Mouse (Mus musculus): ENCODE measurements around the gene Sae1. TPM values are rescaled to one million over a fixed set of nuclear protein-coding genes. Genes with fewer than 3 reads are reported as not detected.

The Sae1 gene
- polyA plus RNA-seq, 2 experiments, result 55.6 to 89.3 TPM

- peak; percentile 24 for ATAC-seq (ENCODE audit: insufficient read depth)
- Histone ChIP-seq H3K27ac (peak overlapping the region; percentile 77), H3K4me1 (replicated peaks; ENCODE audit: control insufficient read depth in 2 of 2, insufficient read depth in 2 of 2, low read length in 1 of 2) (peaks cover 9 to 15% of the 10 kb centered on the region in 2 experiments), H3K27me3 (ENCODE audit: control insufficient read depth, insufficient read depth, low read length) (no peaks in the 10 kb centered on the region), H3K9ac (replicated peaks) (peak overlapping the region; percentile 53), H3K4me3 (ENCODE audit: insufficient read depth in 1 of 2, low read depth in 2 of 2, low read length in 2 of 2) (peak overlapping the region; percentile 63 to 84), H3K4me2 (ENCODE audit: low read depth) (peak overlapping the region; percentile 81), H3K36me3 (replicated peaks; ENCODE audit: control insufficient read depth, insufficient read depth, low read depth) (peaks cover 35% of the 10 kb centered on the region), H3K9me3 (ENCODE audit: control insufficient read depth, low read length) (no peaks in the 10 kb centered on the region)
- TF ChIP-seq EP300 (IDR thresholded peaks at IDR 0.05; ENCODE audit: low read depth), result no peak
- TF ChIP-seq CTCF (IDR thresholded peaks at IDR 0.05; ENCODE audit: low read depth), result no peak
- 1% methylated on average over 14 of the region's 14 CpGs for WGBS (ENCODE audit: insufficient replicate concordance)
- DNase-seq (ENCODE audit: low read depth in 3 of 3, low spot score in 3 of 3), result peak; percentile 57 to 62 (median 58)
Measured at GRCm38 (mm10) chr7:16285450-16286025, 102.1 kb downstream of the Sae1 start.

GRCm38 (mm10) chr7:16284904-16285303 is 102.7 kb downstream of the Sae1 start:
- DNase-seq (ENCODE audit: low read depth in 3 of 3, low spot score in 3 of 3) (no peak), ATAC-seq (ENCODE audit: insufficient read depth) (no peak)
- Histone ChIP-seq H3K36me3 (replicated peaks; ENCODE audit: control insufficient read depth, insufficient read depth, low read depth) (peaks cover 37% of the 10 kb centered on the region), H3K4me1 (replicated peaks; ENCODE audit: control insufficient read depth in 2 of 2, insufficient read depth in 2 of 2, low read length in 1 of 2) (peaks cover 9 to 15% of the 10 kb centered on the region in 2 experiments), H3K4me2 (ENCODE audit: low read depth) (peak overlapping the region; percentile 81), H3K27ac (peak overlapping the region; percentile 77), H3K9ac (replicated peaks) (no peak overlapping the region; the same call in 1 of the 2 replicates), H3K4me3 (ENCODE audit: insufficient read depth in 1 of 2, low read depth in 2 of 2, low read length in 2 of 2) (peak overlapping the region; percentile 63 to 84; a peak in 3 of 4 replicates), H3K9me3 (ENCODE audit: control insufficient read depth, low read length) (no peaks in the 10 kb centered on the region), H3K27me3 (ENCODE audit: control insufficient read depth, insufficient read depth, low read length) (no peaks in the 10 kb centered on the region)
- WGBS (ENCODE audit: insufficient replicate concordance), result 70% methylated on average over 9 of the region's 9 CpGs
- TF ChIP-seq EP300 (IDR thresholded peaks at IDR 0.05; ENCODE audit: low read depth) (no peak), CTCF (IDR thresholded peaks at IDR 0.05; ENCODE audit: low read depth) (no peak)

GRCm38 (mm10) chr7:16284001-16284400 is 103.6 kb downstream of the Sae1 start:
- ATAC-seq (ENCODE audit: insufficient read depth) (no peak), DNase-seq (ENCODE audit: low read depth in 3 of 3, low spot score in 3 of 3) (no peak)
- Histone ChIP-seq H3K4me1 (replicated peaks; ENCODE audit: control insufficient read depth in 2 of 2, insufficient read depth in 2 of 2, low read length in 1 of 2) (peaks cover 9 to 15% of the 10 kb centered on the region in 2 experiments), H3K27ac (no peak overlapping the region), H3K4me3 (ENCODE audit: insufficient read depth in 1 of 2, low read depth in 2 of 2, low read length in 2 of 2) (no peak overlapping the region), H3K27me3 (ENCODE audit: control insufficient read depth, insufficient read depth, low read length) (no peaks in the 10 kb centered on the region), H3K36me3 (replicated peaks; ENCODE audit: control insufficient read depth, insufficient read depth, low read depth) (peaks cover 37% of the 10 kb centered on the region), H3K9me3 (ENCODE audit: control insufficient read depth, low read length) (no peaks in the 10 kb centered on the region), H3K4me2 (ENCODE audit: low read depth) (no peak overlapping the region), H3K9ac (replicated peaks) (no peak overlapping the region)
- 87% methylated on average over 8 of the region's 8 CpGs for WGBS (ENCODE audit: insufficient replicate concordance)
- TF ChIP-seq CTCF (IDR thresholded peaks at IDR 0.05; ENCODE audit: low read depth), result no peak
- no peak for TF ChIP-seq EP300 (IDR thresholded peaks at IDR 0.05; ENCODE audit: low read depth)

GRCm38 (mm10) chr7:16282334-16282733 is 105.3 kb downstream of the Sae1 start:
- DNase-seq (ENCODE audit: low read depth in 3 of 3, low spot score in 3 of 3) (no peak), ATAC-seq (ENCODE audit: insufficient read depth) (no peak)
- no peaks in the 10 kb centered on the region for H3K27me3 ChIP-seq (ENCODE audit: control insufficient read depth, insufficient read depth, low read length)
- no peak overlapping the region for H3K4me2 ChIP-seq (ENCODE audit: low read depth)
- no peak overlapping the region for H3K27ac ChIP-seq
- H3K4me1 ChIP-seq (replicated peaks; ENCODE audit: control insufficient read depth in 2 of 2, insufficient read depth in 2 of 2, low read length in 1 of 2), result peaks cover 9 to 15% of the 10 kb centered on the region in 2 experiments
- TF ChIP-seq EP300 (IDR thresholded peaks at IDR 0.05; ENCODE audit: low read depth) (no peak), CTCF (IDR thresholded peaks at IDR 0.05; ENCODE audit: low read depth) (no peak)
- H3K9ac ChIP-seq (replicated peaks), result no peak overlapping the region
- H3K36me3 ChIP-seq (replicated peaks; ENCODE audit: control insufficient read depth, insufficient read depth, low read depth), result peaks cover 39% of the 10 kb centered on the region
- H3K9me3 ChIP-seq (ENCODE audit: control insufficient read depth, low read length), result no peaks in the 10 kb centered on the region
- WGBS (ENCODE audit: insufficient replicate concordance), result 91% methylated on average over 13 of the region's 13 CpGs
- no peak overlapping the region for H3K4me3 ChIP-seq (ENCODE audit: insufficient read depth in 1 of 2, low read depth in 2 of 2, low read length in 2 of 2)

- DNase-seq (ENCODE audit: low read depth in 3 of 3, low spot score in 3 of 3), result no peak
- no peak for ATAC-seq (ENCODE audit: insufficient read depth)
- H3K36me3 ChIP-seq (replicated peaks; ENCODE audit: control insufficient read depth, insufficient read depth, low read depth), result peaks cover 44% of the 10 kb centered on the region
- WGBS (ENCODE audit: insufficient replicate concordance), result 87% methylated on average over 11 of the region's 11 CpGs
- H3K27ac ChIP-seq, result no peak overlapping the region
- H3K4me3 ChIP-seq (ENCODE audit: insufficient read depth in 1 of 2, low read depth in 2 of 2, low read length in 2 of 2), result no peak overlapping the region
- peaks cover 10 to 19% of the 10 kb centered on the region in 2 experiments for H3K4me1 ChIP-seq (replicated peaks; ENCODE audit: control insufficient read depth in 2 of 2, insufficient read depth in 2 of 2, low read length in 1 of 2)
- no peak for TF ChIP-seq EP300 (IDR thresholded peaks at IDR 0.05; ENCODE audit: low read depth)
- TF ChIP-seq CTCF (IDR thresholded peaks at IDR 0.05; ENCODE audit: low read depth), result no peak
- no peaks in the 10 kb centered on the region for H3K9me3 ChIP-seq (ENCODE audit: control insufficient read depth, low read length)
- no peaks in the 10 kb centered on the region for H3K27me3 ChIP-seq (ENCODE audit: control insufficient read depth, insufficient read depth, low read length)
- H3K9ac ChIP-seq (replicated peaks), result no peak overlapping the region
- H3K4me2 ChIP-seq (ENCODE audit: low read depth), result no peak overlapping the region
Measured at GRCm38 (mm10) chr7:16280721-16281120, 106.9 kb downstream of the Sae1 start.
